Mouse (Mus musculus): ENCODE measurements around the gene Fignl1.

DNA sequence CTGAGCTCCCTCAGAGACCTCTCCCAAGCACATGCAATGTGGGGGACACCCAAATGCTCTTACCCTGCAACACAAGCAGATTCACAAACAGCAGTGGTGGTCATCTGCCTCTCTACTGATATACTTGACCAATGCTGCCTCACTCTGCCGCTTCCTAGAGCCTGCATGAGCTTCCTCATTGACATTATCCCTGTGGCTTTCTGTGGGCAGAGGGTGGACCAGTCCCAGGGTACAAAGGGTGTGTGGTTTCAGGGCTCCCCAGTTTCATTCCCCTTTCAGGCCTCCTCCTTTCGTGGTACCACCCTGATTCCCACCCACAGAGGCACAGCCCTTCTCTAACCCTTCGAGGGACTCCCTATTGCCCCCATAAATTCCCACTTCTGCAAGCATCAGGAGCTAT lies 31.5 kb downstream of the Fignl1 start:
- TF ChIP-seq CTCF (IDR thresholded peaks at IDR 0.05; ENCODE audit: low read depth, low read length) (no peak), GATA1 (IDR thresholded peaks at IDR 0.05; ENCODE audit: borderline replicate concordance, low read length) (no peak), TAL1 (conservative IDR thresholded peaks at IDR 0.05; ENCODE audit: low read depth, low read length) (no peak), POLR2AphosphoS5 (IDR thresholded peaks at IDR 0.05; ENCODE audit: insufficient replicate concordance, low read depth, low read length) (no peak), GATA2 (IDR thresholded peaks at IDR 0.05; ENCODE audit: borderline replicate concordance, low read depth, low read length) (no peak)
